Mouse (Mus musculus): ENCODE measurements at regions not wholly inside any gene's neighbourhood (a gene's known extent, or its start where the extent isn't known, plus 50 kb on each side); places are given as distances from the start of the nearest gene placed in this dataset.

DNA sequence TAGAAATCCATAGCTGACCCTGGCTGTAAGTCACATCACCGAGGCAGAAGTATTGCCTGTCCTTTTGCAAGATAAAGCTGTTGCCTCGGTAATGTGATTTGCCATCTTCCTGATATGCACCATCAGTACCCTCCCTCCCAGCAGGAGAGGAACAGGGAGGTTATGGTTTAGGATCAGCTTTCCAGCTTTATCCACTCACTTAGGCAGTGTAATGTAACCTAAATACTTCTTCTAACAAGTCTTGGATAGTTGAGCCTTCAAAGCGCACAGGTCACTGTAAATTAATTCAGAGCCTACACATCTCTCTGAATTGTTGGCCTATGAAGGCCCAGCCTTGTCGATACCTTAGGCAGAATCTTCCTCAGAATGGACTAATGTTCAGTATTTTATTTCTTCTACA lies 962.5 kb downstream of the Diaph3 start:
- Histone ChIP-seq H3K9ac (ENCODE audit: low read length) (no peak overlapping the region), H3K4me1 (replicated peaks; ENCODE audit: control insufficient read depth, insufficient read depth, low read length) (no peaks in the 10 kb centered on the region), H3K27ac (ENCODE audit: low read depth, low read length) (no peak overlapping the region), H3K36me3 (ENCODE audit: control insufficient read depth, insufficient read depth, low read length) (no peaks in the 10 kb centered on the region), H3K27me3 (ENCODE audit: control insufficient read depth, insufficient read depth, low read length) (no peaks in the 10 kb centered on the region), H3K9me3 (ENCODE audit: control insufficient read depth, low read length) (no peaks in the 10 kb centered on the region), H3K4me3 (ENCODE audit: low read depth, low read length) (no peak overlapping the region), H3K4me2 (ENCODE audit: low read depth, low read length, severe bottlenecking) (no peak overlapping the region)
- ATAC-seq (replicated peaks; ENCODE audit: low FRiP score) (no peak), DNase-seq (ENCODE audit: low spot score) (no peak)
- 84% methylated on average over 4 of the region's 4 CpGs for WGBS

DNA sequence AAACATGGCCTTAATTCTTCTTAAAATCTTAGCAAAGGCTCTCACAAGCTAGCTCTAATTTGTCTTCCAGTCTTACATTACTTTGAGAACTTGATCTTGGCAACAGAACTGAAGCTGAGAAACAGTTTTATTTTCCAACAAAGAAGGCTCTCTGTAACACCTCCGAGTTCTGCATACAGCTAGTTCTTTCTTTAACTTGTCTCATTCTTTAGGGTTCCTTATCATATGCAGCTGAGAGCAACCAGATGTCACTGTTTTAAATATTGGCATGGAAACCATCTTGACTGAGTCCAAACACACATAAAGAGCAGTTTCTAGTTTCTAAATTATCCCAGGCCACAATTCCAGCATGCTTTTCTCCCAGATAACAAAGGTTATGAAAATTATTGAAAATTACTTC lies 969.9 kb downstream of the Diaph3 start:
- Histone ChIP-seq H3K36me3 (ENCODE audit: control insufficient read depth, insufficient read depth, low read length) (no peaks in the 10 kb centered on the region), H3K9ac (ENCODE audit: low read length) (no peak overlapping the region), H3K4me3 (ENCODE audit: low read depth, low read length) (no peak overlapping the region), H3K4me1 (replicated peaks; ENCODE audit: control insufficient read depth, insufficient read depth, low read length) (no peaks in the 10 kb centered on the region), H3K27ac (ENCODE audit: low read depth, low read length) (no peak overlapping the region), H3K4me2 (ENCODE audit: low read depth, low read length, severe bottlenecking) (no peak overlapping the region), H3K27me3 (ENCODE audit: control insufficient read depth, insufficient read depth, low read length) (no peaks in the 10 kb centered on the region), H3K9me3 (ENCODE audit: control insufficient read depth, low read length) (no peaks in the 10 kb centered on the region)
- WGBS = 80% methylated on average over 1 of the region's 1 CpGs
- ATAC-seq (replicated peaks; ENCODE audit: low FRiP score) (no peak), DNase-seq (ENCODE audit: low spot score) (no peak)

GRCm38 (mm10) chr14:86159151-86159550 lies 981.9 kb downstream of the Diaph3 start:
- Histone ChIP-seq H3K9me3 (ENCODE audit: control insufficient read depth, low read length) (no peaks in the 10 kb centered on the region), H3K27me3 (ENCODE audit: control insufficient read depth, insufficient read depth, low read length) (no peaks in the 10 kb centered on the region), H3K4me1 (replicated peaks; ENCODE audit: control insufficient read depth, insufficient read depth, low read length) (no peaks in the 10 kb centered on the region), H3K4me2 (ENCODE audit: low read depth, low read length, severe bottlenecking) (no peak overlapping the region), H3K4me3 (ENCODE audit: low read depth, low read length) (no peak overlapping the region), H3K9ac (ENCODE audit: low read length) (no peak overlapping the region), H3K27ac (ENCODE audit: low read depth, low read length) (no peak overlapping the region), H3K36me3 (ENCODE audit: control insufficient read depth, insufficient read depth, low read length) (no peaks in the 10 kb centered on the region)
- 94% methylated on average over 10 of the region's 10 CpGs for WGBS
- ATAC-seq (replicated peaks; ENCODE audit: low FRiP score) (no peak), DNase-seq (ENCODE audit: low spot score) (no peak)

- WGBS = 89% methylated on average over 3 of the region's 3 CpGs
- no peak overlapping the region for H3K4me2 ChIP-seq (ENCODE audit: low read depth, low read length, severe bottlenecking)
- H3K9ac ChIP-seq (ENCODE audit: low read length) = no peak overlapping the region
- ATAC-seq (replicated peaks; ENCODE audit: low FRiP score) (no peak), DNase-seq (ENCODE audit: low spot score) (no peak)
- no peaks in the 10 kb centered on the region for H3K4me1 ChIP-seq (replicated peaks; ENCODE audit: control insufficient read depth, insufficient read depth, low read length)
- no peaks in the 10 kb centered on the region for H3K9me3 ChIP-seq (ENCODE audit: control insufficient read depth, low read length)
- H3K27me3 ChIP-seq (ENCODE audit: control insufficient read depth, insufficient read depth, low read length) = no peaks in the 10 kb centered on the region
- no peaks in the 10 kb centered on the region for H3K36me3 ChIP-seq (ENCODE audit: control insufficient read depth, insufficient read depth, low read length)
- H3K4me3 ChIP-seq (ENCODE audit: low read depth, low read length) = no peak overlapping the region
- no peak overlapping the region for H3K27ac ChIP-seq (ENCODE audit: low read depth, low read length)
Observed at GRCm38 (mm10) chr14:86154688-86155087, 986.3 kb downstream of the Diaph3 start.

GRCm38 (mm10) chr14:86151276-86151675 lies 989.8 kb downstream of the Diaph3 start:
- no peak for ATAC-seq (replicated peaks; ENCODE audit: low FRiP score)
- H3K27ac ChIP-seq (ENCODE audit: low read depth, low read length) = no peak overlapping the region

DNA sequence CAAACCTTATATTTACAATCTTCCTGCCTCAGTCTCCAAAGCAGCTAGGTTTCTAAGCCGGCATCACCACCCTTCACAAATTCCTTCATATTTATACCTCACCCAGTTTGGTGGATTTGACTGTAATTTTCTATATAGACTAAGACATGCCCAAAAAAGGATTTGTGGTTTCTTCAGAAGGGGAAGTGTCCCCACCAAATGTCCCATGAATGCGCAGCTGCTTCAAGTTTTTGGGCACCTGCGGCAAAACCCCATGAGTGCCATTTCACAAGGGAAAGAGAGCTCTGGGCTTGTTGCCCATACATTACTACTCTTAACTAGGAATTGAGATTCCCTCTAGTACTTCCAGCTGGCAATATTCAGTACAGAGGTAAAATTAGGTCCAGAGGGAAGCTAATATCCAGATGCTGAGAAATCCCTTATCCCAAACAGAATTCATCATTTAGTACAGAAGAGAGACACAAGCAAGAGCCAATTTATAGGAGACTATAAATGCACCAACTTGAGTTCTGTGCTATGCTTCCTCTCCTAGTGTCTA lies 990.6 kb downstream of the Diaph3 start:
- no peaks in the 10 kb centered on the region for H3K36me3 ChIP-seq (ENCODE audit: control insufficient read depth, insufficient read depth, low read length)
- no peak for DNase-seq (ENCODE audit: low spot score)
- H3K9ac ChIP-seq (ENCODE audit: low read length) = no peak overlapping the region
- H3K27ac ChIP-seq (ENCODE audit: low read depth, low read length) = no peak overlapping the region
- no peaks in the 10 kb centered on the region for H3K9me3 ChIP-seq (ENCODE audit: control insufficient read depth, low read length)
- no peak overlapping the region for H3K4me3 ChIP-seq (ENCODE audit: low read depth, low read length)
- no peaks in the 10 kb centered on the region for H3K27me3 ChIP-seq (ENCODE audit: control insufficient read depth, insufficient read depth, low read length)
- ATAC-seq (replicated peaks; ENCODE audit: low FRiP score) = no peak
- no peak overlapping the region for H3K4me2 ChIP-seq (ENCODE audit: low read depth, low read length, severe bottlenecking)
- WGBS = 94% methylated on average over 3 of the region's 3 CpGs
- no peaks in the 10 kb centered on the region for H3K4me1 ChIP-seq (replicated peaks; ENCODE audit: control insufficient read depth, insufficient read depth, low read length)

More at GRCm38 (mm10) chr14:86151276-86151675, 989.8 kb downstream of the Diaph3 start:
- H3K9ac ChIP-seq (ENCODE audit: low read length) = no peak overlapping the region
- WGBS = 100% methylated on average over 1 of the region's 1 CpGs
- H3K36me3 ChIP-seq (ENCODE audit: control insufficient read depth, insufficient read depth, low read length) = no peaks in the 10 kb centered on the region
- H3K4me2 ChIP-seq (ENCODE audit: low read depth, low read length, severe bottlenecking) = no peak overlapping the region
- no peak for DNase-seq (ENCODE audit: low spot score)
- H3K4me3 ChIP-seq (ENCODE audit: low read depth, low read length) = no peak overlapping the region
- no peaks in the 10 kb centered on the region for H3K4me1 ChIP-seq (replicated peaks; ENCODE audit: control insufficient read depth, insufficient read depth, low read length)
- H3K9me3 ChIP-seq (ENCODE audit: control insufficient read depth, low read length) = no peaks in the 10 kb centered on the region
- no peaks in the 10 kb centered on the region for H3K27me3 ChIP-seq (ENCODE audit: control insufficient read depth, insufficient read depth, low read length)

- H3K36me3 ChIP-seq (ENCODE audit: control insufficient read depth, insufficient read depth, low read length) = no peaks in the 10 kb centered on the region
- H3K4me3 ChIP-seq (ENCODE audit: low read depth, low read length) = no peak overlapping the region
- H3K4me1 ChIP-seq (replicated peaks; ENCODE audit: control insufficient read depth, insufficient read depth, low read length) = no peaks in the 10 kb centered on the region
- DNase-seq (ENCODE audit: low spot score) = no peak
- H3K9ac ChIP-seq (ENCODE audit: low read length) = no peak overlapping the region
- no peak for ATAC-seq (replicated peaks; ENCODE audit: low FRiP score)
- WGBS = 52% methylated on average over 4 of the region's 4 CpGs
- no peak overlapping the region for H3K4me2 ChIP-seq (ENCODE audit: low read depth, low read length, severe bottlenecking)
- H3K27me3 ChIP-seq (ENCODE audit: control insufficient read depth, insufficient read depth, low read length) = no peaks in the 10 kb centered on the region
- H3K9me3 ChIP-seq (ENCODE audit: control insufficient read depth, low read length) = no peaks in the 10 kb centered on the region
- H3K27ac ChIP-seq (ENCODE audit: low read depth, low read length) = no peak overlapping the region
Observed at GRCm38 (mm10) chr14:86115254-86116057, 1025.6 kb downstream of the Diaph3 start.

GRCm38 (mm10) chr14:86101497-86101896 lies 1039.5 kb downstream of the Diaph3 start:
- no peaks in the 10 kb centered on the region for H3K4me1 ChIP-seq (replicated peaks; ENCODE audit: control insufficient read depth, insufficient read depth, low read length)
- H3K27ac ChIP-seq (ENCODE audit: low read depth, low read length) = no peak overlapping the region
- 79% methylated on average over 1 of the region's 1 CpGs for WGBS
- no peaks in the 10 kb centered on the region for H3K27me3 ChIP-seq (ENCODE audit: control insufficient read depth, insufficient read depth, low read length)
- no peaks in the 10 kb centered on the region for H3K36me3 ChIP-seq (ENCODE audit: control insufficient read depth, insufficient read depth, low read length)
- no peak for DNase-seq (ENCODE audit: low spot score)
- H3K9me3 ChIP-seq (ENCODE audit: control insufficient read depth, low read length) = no peaks in the 10 kb centered on the region
- ATAC-seq (replicated peaks; ENCODE audit: low FRiP score) = no peak
- no peak overlapping the region for H3K4me3 ChIP-seq (ENCODE audit: low read depth, low read length)
- H3K9ac ChIP-seq (ENCODE audit: low read length) = no peak overlapping the region
- no peak overlapping the region for H3K4me2 ChIP-seq (ENCODE audit: low read depth, low read length, severe bottlenecking)
